Mouse (Mus musculus) megakaryocyte-erythroid progenitor cell, adult 5-6 weeks (primary cell): ENCODE data around the gene Lix1l. TPM values are rescaled to one million over a fixed set of nuclear protein-coding genes. Genes with fewer than 3 reads are reported as not detected.
A peak's percentile ranks its signal among the peaks of the same experiment; 100 is the strongest.
"Not testable (repeated sequence)": the region's sequence is repeated elsewhere in the genome, so short reads cannot be mapped to it uniquely, and the experiment has no call there.

Experiments
- ATAC-seq: replicated peaks from 2 replicates; pipeline ENCODE4 v1.8.0; 2016; ENCODE audit warnings: mild to moderate bottlenecking, inconsistent platforms; ENCODE audit not compliant: severe bottlenecking, poor library complexity, low FRiP score, low TSS enrichment
- total RNA-seq, 2 experiments: library from RNA; stranded (forward) in 1 of 2; stranded (reverse) in 1 of 2; fragments of 200-1000, 215-1000 nt in 1 of 2; fragments of >200 nt in 1 of 2; fragmentation: Nextera tagmentation in 1 of 2; gene quantifications; 2 replicates each; pipeline ENCODE4 v1.2.3; 2014 to 2017

Gene Lix1l
- total RNA-seq, 2 experiments from 2014 or later = 0.72 to 0.94 TPM

DNA sequence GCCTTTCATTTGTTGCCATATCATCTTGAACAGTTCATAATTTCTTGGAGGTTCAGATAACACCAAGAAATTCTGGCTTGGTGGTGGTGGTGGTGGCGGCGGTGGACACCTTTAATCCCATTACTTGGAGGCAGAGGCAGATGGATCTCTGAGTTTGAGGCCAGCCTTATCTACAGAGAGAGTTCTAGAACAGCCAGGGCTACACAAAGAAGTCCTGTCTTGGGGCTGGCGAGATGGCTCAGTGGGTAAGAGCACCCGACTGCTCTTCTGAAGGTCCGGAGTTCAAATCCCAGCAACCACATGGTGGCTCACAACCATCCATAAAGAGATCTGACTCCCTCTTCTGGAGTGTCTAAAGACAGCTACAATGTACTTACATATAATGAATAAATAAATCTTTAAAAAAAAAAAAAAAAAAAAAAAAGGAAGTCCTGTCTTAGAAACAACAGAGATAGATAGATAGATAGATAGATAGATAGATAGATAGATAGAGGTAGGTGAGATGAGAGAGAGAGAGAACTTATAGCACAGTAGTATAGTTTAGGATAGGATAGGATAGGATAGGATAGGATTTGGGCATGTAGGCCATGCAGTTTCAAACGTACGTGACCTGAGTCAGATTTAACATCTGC is 64.9 kb downstream of the Lix1l start:
- ATAC-seq = not testable (repeated sequence)

DNA sequence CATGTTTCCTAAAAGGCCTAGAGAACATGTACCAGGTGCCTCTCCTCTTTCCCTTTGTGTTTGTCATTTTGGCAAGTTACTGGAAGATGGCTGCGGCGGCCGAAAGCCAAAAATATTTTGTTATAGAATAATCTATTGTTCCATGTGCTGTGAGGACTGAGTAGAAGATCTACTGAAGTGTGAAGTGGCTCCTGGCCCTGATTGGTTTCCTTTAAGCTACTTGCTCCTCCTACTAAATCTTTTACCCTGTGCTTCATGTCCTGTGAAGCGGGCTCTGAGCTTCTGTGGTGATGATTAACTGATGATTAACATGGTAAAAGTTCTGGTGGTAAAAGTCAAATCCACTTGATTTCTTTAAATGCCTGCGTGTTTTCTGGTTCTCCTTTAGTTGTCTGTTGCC is 66.0 kb downstream of the Lix1l start:
- ATAC-seq = no peak

DNA sequence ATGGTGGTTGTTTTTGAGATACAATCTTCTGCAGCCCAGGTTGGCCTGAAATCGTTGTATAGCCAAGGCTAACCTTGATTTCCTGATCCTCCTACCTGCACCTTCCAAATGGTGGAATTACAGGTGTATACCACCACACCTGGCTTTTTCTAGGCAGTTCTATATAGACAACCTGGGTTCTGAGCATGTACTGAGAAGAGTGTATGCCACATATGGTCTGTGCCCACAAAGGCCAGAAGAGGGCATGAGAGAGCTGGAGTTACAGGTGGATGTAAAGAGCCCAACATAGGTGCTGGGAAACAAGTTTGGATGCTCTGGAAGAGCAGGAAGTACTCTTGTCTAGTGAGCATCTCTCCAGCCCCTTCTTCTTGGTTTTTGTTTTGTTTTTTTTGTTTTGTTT is 66.4 kb downstream of the Lix1l start:
- ATAC-seq = no peak

DNA sequence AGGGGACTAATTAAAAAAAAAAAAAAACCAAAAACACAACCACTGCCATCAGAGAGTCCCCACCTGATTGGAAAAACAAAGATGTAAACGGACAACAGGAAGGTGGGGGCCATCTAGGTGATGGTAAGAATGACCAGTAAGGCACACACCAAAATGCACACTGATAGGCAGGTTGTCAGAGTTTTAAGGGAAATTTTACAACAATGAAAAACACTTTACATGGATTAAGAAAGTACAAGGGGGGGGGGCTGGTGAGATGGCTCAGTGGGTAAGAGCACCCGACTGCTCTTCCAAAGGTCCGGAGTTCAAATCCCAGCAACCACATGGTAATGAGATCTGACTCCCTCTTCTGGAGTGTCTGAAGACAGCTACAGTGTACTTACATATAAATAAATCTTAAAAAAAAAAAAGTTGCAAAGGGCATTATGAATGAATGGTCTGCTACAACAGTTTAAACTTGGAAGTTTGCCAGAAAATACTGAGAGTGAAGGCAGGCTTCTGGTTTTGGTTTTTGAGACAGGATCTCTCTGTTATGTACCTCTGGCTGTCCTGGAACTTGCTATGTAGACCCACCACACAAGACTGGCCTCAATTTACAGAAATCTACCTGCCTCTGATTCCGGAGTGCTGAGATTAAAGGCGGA is 67.6 kb downstream of the Lix1l start:
- ATAC-seq = no peak

DNA sequence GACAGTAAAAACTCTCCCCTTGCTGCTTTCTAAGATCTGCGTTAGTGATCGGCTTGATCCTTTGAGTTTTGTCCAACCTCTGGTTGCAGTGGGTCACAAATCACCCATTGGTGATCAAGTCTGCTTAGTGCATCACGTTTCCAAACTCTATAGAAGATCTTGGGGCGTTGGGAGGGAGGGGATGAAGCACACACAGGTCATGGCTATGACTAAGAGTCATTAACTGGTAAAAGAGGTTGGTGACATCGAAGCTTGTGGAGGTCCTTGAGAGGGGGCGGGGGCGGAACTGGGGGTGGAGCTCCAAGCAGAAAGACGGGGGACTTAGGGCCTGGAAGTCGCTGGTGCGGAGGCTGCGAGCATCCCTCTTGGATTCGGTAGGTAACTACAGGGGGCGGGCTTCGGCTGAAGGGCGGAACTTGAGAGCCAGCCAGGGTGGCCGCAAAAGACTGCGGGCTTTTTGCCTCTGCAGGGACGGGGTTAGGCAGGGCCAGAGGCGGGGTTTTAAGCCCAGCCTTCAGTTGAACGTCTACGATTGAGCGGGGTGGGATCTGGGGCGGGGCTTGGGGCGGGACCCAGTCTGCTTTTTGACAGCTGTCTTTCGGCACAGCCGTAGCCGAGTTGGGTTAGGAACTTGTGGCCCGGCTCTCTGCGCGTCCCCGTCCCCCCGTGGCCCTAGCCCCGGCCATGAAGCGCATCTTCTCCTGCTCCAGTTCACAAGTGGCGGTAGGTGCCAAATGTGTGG is 68.9 kb downstream of the Lix1l start, which contains the start of gene Ankrd35:
Gene Ankrd35 (plus strand): TSS at position 405 of the 742 bp plus-strand sequence.
- ATAC-seq = peak; percentile 97

DNA sequence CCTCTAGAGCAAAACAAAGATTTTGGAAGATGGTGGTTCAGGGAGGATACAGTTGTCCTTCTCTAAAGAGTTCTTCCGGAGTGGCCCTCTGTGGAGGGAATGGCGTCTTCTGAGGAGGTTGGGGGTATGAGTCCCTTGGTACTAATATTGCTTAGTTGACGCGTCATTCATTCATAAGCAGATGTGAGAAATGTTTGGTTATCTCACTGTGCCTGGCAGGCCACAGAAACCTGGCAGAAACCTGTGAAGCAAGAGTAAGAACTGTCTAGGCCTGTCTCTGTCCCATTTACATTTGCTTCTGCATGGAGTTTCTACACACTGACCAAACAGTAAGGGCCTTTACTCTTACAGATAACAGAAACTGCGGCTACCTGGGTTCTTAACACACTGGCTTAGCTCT is 70.6 kb downstream of the Lix1l start:
- no peak for ATAC-seq

DNA sequence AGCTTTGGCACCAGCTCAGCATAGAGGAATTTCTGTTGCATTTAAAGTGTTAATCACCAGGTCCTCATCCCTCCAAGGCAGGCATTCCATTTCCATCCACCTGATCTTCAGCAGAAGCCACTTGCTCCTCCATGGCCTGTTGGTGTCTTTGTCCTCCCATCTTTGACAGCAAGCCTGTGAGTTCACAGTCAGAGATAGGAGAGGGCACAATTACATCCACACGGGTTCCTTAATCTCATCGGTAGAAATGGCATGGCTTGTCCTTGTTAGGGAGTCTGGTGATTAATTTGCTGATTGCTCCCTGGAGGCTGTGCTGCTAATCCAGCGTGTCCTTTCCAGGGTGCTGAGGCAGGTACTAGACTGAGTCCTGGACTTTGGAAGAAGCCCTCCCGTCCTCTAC is 72.6 kb downstream of the Lix1l start:
- no peak for ATAC-seq

DNA sequence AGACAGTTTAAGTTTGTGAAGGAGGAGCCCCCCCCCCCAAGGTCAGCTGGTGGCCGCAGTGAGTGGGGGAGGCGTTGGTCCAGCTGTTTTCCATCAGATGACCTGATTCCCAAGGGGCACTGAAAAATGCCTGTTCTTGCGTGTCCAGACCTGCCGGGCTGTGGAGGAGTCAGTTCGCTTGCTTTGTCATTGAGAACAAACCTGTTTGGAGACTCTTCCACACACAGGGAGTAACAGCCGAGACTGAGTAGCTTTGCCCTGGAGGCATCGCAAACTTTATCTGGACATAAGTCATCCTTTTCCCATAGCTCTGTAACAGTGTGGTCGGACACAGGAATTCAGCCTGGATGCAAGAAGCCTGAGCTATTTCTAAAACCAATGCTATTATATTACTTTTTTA is 73.5 kb downstream of the Lix1l start:
- ATAC-seq = no peak

DNA sequence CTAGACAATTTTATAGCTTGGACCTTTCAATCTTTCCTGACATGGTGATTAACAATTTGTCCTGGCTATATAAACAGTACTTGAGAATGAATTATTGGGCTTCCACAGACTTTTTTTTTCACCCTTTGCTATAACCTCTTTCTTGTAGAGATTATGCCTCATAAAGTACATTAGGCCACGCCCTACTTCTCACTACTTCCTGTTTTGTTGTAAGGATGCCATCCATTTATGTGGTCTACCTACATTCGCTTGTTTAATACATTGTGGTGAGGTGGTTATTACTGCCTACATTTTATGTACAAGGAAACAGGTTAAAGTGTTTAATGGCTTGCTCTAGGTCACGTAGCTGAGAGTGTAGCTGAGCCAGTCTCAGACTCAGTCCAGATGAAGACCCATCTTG is 74.2 kb downstream of the Lix1l start:
- no peak for ATAC-seq

DNA sequence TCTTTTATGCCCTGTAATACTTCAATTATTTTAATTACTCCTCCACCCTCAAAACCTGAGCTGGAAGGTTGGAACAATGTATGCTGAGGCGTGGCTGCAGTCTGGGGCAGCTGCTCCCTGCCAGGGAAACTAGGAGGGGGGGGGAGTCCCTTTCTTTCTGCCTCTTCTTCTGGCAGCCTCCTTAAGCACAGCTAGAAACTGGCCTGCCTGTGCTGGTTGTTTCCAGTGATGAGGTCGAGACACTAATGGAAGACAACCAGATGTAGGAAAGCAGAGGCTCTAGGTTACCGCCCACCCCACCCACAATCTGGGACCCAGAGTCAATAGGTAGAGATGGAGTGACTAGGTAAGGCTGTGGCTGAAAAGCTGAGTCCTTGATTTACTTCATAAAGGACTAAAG is 74.7 kb downstream of the Lix1l start:
- no peak for ATAC-seq

Other genes starting within 250 kb of the Lix1l start
- not detected in 2 replicates for gene BC107364, start 148.8 kb upstream of the Lix1l start, total RNA-seq (2014; fragmentation: Nextera tagmentation)
- not detected in 2 replicates for gene BC107364, start 148.8 kb upstream of the Lix1l start, total RNA-seq (2017)
- gene Hfe2, start 76.0 kb upstream of the Lix1l start, total RNA-seq (2014; fragmentation: Nextera tagmentation) = not detected in 2 replicates
- gene Hfe2, start 76.0 kb upstream of the Lix1l start, total RNA-seq (2017) = not detected in 2 replicates
- 257 and 274 TPM in 2 replicates for gene Txnip, start 43.2 kb upstream of the Lix1l start, total RNA-seq (2014; fragmentation: Nextera tagmentation)
- 121 and 224 TPM in 2 replicates for gene Txnip, start 43.2 kb upstream of the Lix1l start, total RNA-seq (2017)
- gene Gm16253, start 24.2 kb upstream of the Lix1l start, total RNA-seq (2014; fragmentation: Nextera tagmentation) = not detected in 2 replicates
- gene Gm16253, start 24.2 kb upstream of the Lix1l start, total RNA-seq (2017) = not detected in 2 replicates
- 18.4 and 38.1 TPM in 2 replicates for gene Polr3gl, start 7.0 kb upstream of the Lix1l start, total RNA-seq (2014; fragmentation: Nextera tagmentation)
- 56.0 and 72.8 TPM in 2 replicates for gene Polr3gl, start 7.0 kb upstream of the Lix1l start, total RNA-seq (2017)
- not detected in 2 replicates for gene Ankrd34a, start 4.5 kb upstream of the Lix1l start, total RNA-seq (2014; fragmentation: Nextera tagmentation)
- gene Ankrd34a, start 4.5 kb upstream of the Lix1l start, total RNA-seq (2017) = not detected in 2 replicates
- 174 and 189 TPM in 2 replicates for gene Rbm8a, start 28.8 kb downstream of the Lix1l start, total RNA-seq (2014; fragmentation: Nextera tagmentation)
- 95.5 and 108 TPM in 2 replicates for gene Rbm8a, start 28.8 kb downstream of the Lix1l start, total RNA-seq (2017)
- gene Pex11b, start 34.2 kb downstream of the Lix1l start, total RNA-seq (2014; fragmentation: Nextera tagmentation) = 23.1 and 49.5 TPM in 2 replicates
- 9.7 and 17.3 TPM in 2 replicates for gene Pex11b, start 34.2 kb downstream of the Lix1l start, total RNA-seq (2017)
- gene Gm42957, start 34.3 kb downstream of the Lix1l start, total RNA-seq (2014; fragmentation: Nextera tagmentation) = 0.50 and 0.67 TPM in 2 replicates
- gene Gm42957, start 34.3 kb downstream of the Lix1l start, total RNA-seq (2017) = 0.30 TPM in 1 of 2 replicates, not detected in the other
- 0.10 and 4.4 TPM in 2 replicates for gene Itga10, start 44.4 kb downstream of the Lix1l start, total RNA-seq (2014; fragmentation: Nextera tagmentation)
- gene Itga10, start 44.4 kb downstream of the Lix1l start, total RNA-seq (2017) = 0.08 and 0.28 TPM in 2 replicates
- gene Ankrd35, start 69.0 kb downstream of the Lix1l start, total RNA-seq (2014; fragmentation: Nextera tagmentation) = 0.17 TPM in 1 of 2 replicates, not detected in the other
- gene Ankrd35, start 69.0 kb downstream of the Lix1l start, total RNA-seq (2017) = 0.11 TPM in 1 of 2 replicates, not detected in the other
- 11.0 and 14.2 TPM in 2 replicates for gene Pias3, start 95.2 kb downstream of the Lix1l start, total RNA-seq (2014; fragmentation: Nextera tagmentation)
- gene Pias3, start 95.2 kb downstream of the Lix1l start, total RNA-seq (2017) = 1.7 and 2.9 TPM in 2 replicates
- gene Nudt17, start 107.4 kb downstream of the Lix1l start, total RNA-seq (2014; fragmentation: Nextera tagmentation) = not detected in 2 replicates
- gene Nudt17, start 107.4 kb downstream of the Lix1l start, total RNA-seq (2017) = not detected in 2 replicates
- 37.2 and 41.7 TPM in 2 replicates for gene Polr3c, start 126.5 kb downstream of the Lix1l start, total RNA-seq (2014; fragmentation: Nextera tagmentation)
- 17.6 and 28.0 TPM in 2 replicates for gene Polr3c, start 126.5 kb downstream of the Lix1l start, total RNA-seq (2017)
- gene Rnf115, start 126.5 kb downstream of the Lix1l start, total RNA-seq (2014; fragmentation: Nextera tagmentation) = 35.3 and 40.0 TPM in 2 replicates
- gene Rnf115, start 126.5 kb downstream of the Lix1l start, total RNA-seq (2017) = 51.7 and 74.3 TPM in 2 replicates
- not detected in 2 replicates for gene Pdzk1, start 228.1 kb downstream of the Lix1l start, total RNA-seq (2014; fragmentation: Nextera tagmentation)
- not detected in 2 replicates for gene Pdzk1, start 228.1 kb downstream of the Lix1l start, total RNA-seq (2017)
- gene Cd160, start 228.2 kb downstream of the Lix1l start, total RNA-seq (2014; fragmentation: Nextera tagmentation) = 0.76 and 3.2 TPM in 2 replicates
- 0.46 and 2.0 TPM in 2 replicates for gene Cd160, start 228.2 kb downstream of the Lix1l start, total RNA-seq (2017)